In the genomic region with DNA sequence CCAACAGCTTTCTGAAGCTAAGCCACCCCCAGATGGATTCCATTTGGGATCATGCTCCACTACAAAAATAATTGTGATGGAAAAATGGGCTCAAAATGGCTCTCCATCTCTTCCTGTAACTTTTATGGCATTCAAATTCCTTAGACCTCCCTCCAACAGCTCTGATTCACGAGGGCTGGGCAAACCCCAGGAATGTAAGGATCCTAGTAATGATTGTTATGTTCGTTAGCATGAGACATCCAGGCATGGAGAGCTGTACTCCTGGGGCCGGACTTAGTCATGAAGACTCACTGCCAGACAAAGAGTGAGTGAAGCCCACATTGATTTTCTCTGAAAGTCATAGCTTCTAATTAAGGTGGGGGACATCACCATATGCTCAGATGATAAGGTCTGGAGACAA, we compare ENCODE assay signal across 25 mouse cellular contexts.
DNase-seq lines count a peak whose midpoint lies in the region; ATAC-seq and TF ChIP-seq lines count a peak whose summit lies in the region.
"Had no signal": no experiment of that assay in that cellular context is flagged by ENCODE, and none has a peak within 500 bp of the region (broad histone marks: within the 10 kb centered on the region; RNA-seq: fewer than 3 reads in every experiment).

No protein-coding gene starts in this region.

- no peaks in the 10 kb centered on the region for H3K27me3 ChIP-seq in Patski
- H3K27me3 ChIP-seq: heart, embryonic 13.5 days had no signal

- no peak for TF ChIP-seq CTCF in Patski (IDR thresholded peaks at IDR 0.05)

- POLR2A ChIA-PET in Patski (lab: Charles Lee), result interaction anchor here (1.0 kb wide), 1 partner anchor 8 kb away, joined by 5 read pairs; no protein-coding TSS in a partner anchor

- in situ Hi-C loops in Patski (cut with MboI; ENCODE audit: low pct_unique_long_range_greater_than_20kb), result loop anchor here (10.0 kb wide), 1 partner anchor 149 kb away; no protein-coding TSS in a partner anchor

- no peak for DNase-seq in frontal cortex, postnatal 25 days (ENCODE audit: low spot score in 2 of 2)
- no peak for DNase-seq in Patski (ENCODE audit: low read depth, low spot score)
- DNase-seq in fibroblast of lung, adult 2 months (ENCODE audit: low read depth), result peak; percentile 10
- no peak for DNase-seq in embryo, embryonic 11 days
- no peak for DNase-seq in kidney, postnatal 4 days
- DNase-seq: adrenal gland, adult 2 months; adrenal gland, postnatal 14 days; cerebellum, adult 11-12 months; cerebellum, adult 8-10 months; cerebellum, postnatal 10 days; cerebellum, postnatal 36 days; forebrain, postnatal 0 days; gastrocnemius, postnatal 10 days; gastrocnemius, postnatal 36 days; heart, adult 2 months; heart, postnatal 14 days; heart, postnatal 4 days; kidney, adult 18-20 months had no signal

- CTCF ChIA-PET in Patski (lab: Charles Lee), result no interaction called here

- ATAC-seq in frontal cortex, adult (ENCODE audit: low TSS enrichment), result peak; percentile 44
- ATAC-seq in Patski, result peak; percentile 99
- ATAC-seq: CD4-positive, CD25-positive, alpha-beta regulatory T cell, adult 4 months; forebrain, embryonic 14.5 days; forebrain, postnatal 0 days; hindbrain, postnatal 0 days; inflammation-experienced regulatory T-cells, adult 6 months; intestine, embryonic 16.5 days had no signal
